Mouse (Mus musculus) forebrain, embryonic 16.5 days (tissue): ENCODE data around the gene Mad1l1. TPM values are rescaled to one million over a fixed set of nuclear protein-coding genes. Genes with fewer than 3 reads are reported as not detected.
A peak's percentile ranks its signal among the peaks of the same experiment; 100 is the strongest.

Source experiments
- ATAC-seq: fragments of 200-750 bp; cut with Nextera tagmentation; 2 replicates; pipeline ENCODE4 v1.8.0; 2017; ENCODE audit warnings: mild to moderate bottlenecking, moderate library complexity
- H3K27ac ChIP-seq: fragments of 300-500 bp; sonication (generic); 2 replicates; pipeline ENCODE4 v1.5.1; 2014; ENCODE audit warnings: low read length, control low read depth
- H3K27me3 ChIP-seq: fragments of 300-500 bp; sonication (generic); replicated peaks from 2 replicates; pipeline ENCODE4 v1.6.1; 2014; ENCODE audit warnings: low read length; ENCODE audit not compliant: control insufficient read depth, insufficient read depth
- H3K36me3 ChIP-seq: fragments of 300-500 bp; sonication (generic); 2 replicates; pipeline ENCODE4 v1.6.1; 2014; ENCODE audit not compliant: control insufficient read depth, insufficient read depth
- H3K4me1 ChIP-seq: fragments of 300-500 bp; sonication (generic); replicated peaks from 2 replicates; pipeline ENCODE4 v1.6.1; 2014; ENCODE audit warnings: low read length; ENCODE audit not compliant: control insufficient read depth, insufficient read depth
- H3K4me2 ChIP-seq: fragments of 300-500 bp; sonication (generic); 2 replicates; pipeline ENCODE4 v1.6.1; 2014; ENCODE audit warnings: mild to moderate bottlenecking, low read length, control low read depth
- H3K4me3 ChIP-seq: fragments of 300-500 bp; sonication (generic); replicated peaks from 2 replicates; pipeline ENCODE4 v1.5.1; 2014; ENCODE audit warnings: mild to moderate bottlenecking, low read length, control low read depth
- H3K9ac ChIP-seq: fragments of 300-500 bp; sonication (generic); replicated peaks from 2 replicates; pipeline ENCODE4 v1.6.1; 2014; ENCODE audit warnings: low read depth, low read length, control low read depth
- H3K9me3 ChIP-seq: fragments of 300-500 bp; sonication (generic); 2 replicates; pipeline ENCODE4 v1.6.1; 2016; ENCODE audit warnings: low read length; ENCODE audit not compliant: control insufficient read depth
- WGBS: fragments of 180-500 bp; shearing (Covaris S2); extraction: QIAGEN DNeasy Blood & Tissue Kit; methylation state at CpG from one replicate; pipeline ENCODE4 v1.1.7; 2014; 5-methylcytosine and 5-hydroxymethylcytosine counted together
- polyA plus RNA-seq: library from polyadenylated mRNA; unstranded; fragments of >200 nt; fragmentation: Nextera tagmentation; extraction: Ambion mirVana; gene quantifications from 2 replicates; pipeline ENCODE4 v1.2.1, GENCODE M21; 2015

Mad1l1 gene
- polyA plus RNA-seq, 1 experiment from 2014 or later: 33.4 TPM

- Histone ChIP-seq H3K36me3 (no peaks in the 10 kb centered on the region), H3K4me2 (no peak overlapping the region), H3K4me3 (no peak overlapping the region), H3K27ac (no peak overlapping the region), H3K4me1 (no peaks in the 10 kb centered on the region), H3K9me3 (no peaks in the 10 kb centered on the region), H3K9ac (no peak overlapping the region), H3K27me3 (no peaks in the 10 kb centered on the region)
- 92% methylated on average over 5 of the region's 5 CpGs for WGBS
- ATAC-seq: no peak
Measured at GRCm38 (mm10) chr5:140270976-140271685, 50.2 kb downstream of the Mad1l1 start.

- Histone ChIP-seq H3K27ac (no peak overlapping the region), H3K9ac (no peak overlapping the region), H3K27me3 (no peaks in the 10 kb centered on the region), H3K4me2 (no peak overlapping the region), H3K4me3 (no peak overlapping the region), H3K4me1 (peaks cover 18% of the 10 kb centered on the region), H3K36me3 (no peaks in the 10 kb centered on the region), H3K9me3 (no peaks in the 10 kb centered on the region)
- 17% methylated on average over 4 of the region's 4 CpGs for WGBS
- no peak for ATAC-seq
Measured at GRCm38 (mm10) chr5:140268396-140268795, 53.0 kb downstream of the Mad1l1 start.

GRCm38 (mm10) chr5:140267061-140267460 is 54.3 kb downstream of the Mad1l1 start:
- Histone ChIP-seq H3K27ac (no peak overlapping the region), H3K4me1 (peaks cover 20% of the 10 kb centered on the region), H3K36me3 (no peaks in the 10 kb centered on the region), H3K9me3 (no peaks in the 10 kb centered on the region), H3K27me3 (no peaks in the 10 kb centered on the region), H3K4me2 (no peak overlapping the region), H3K9ac (no peak overlapping the region), H3K4me3 (no peak overlapping the region)
- WGBS: 91% methylated on average over 2 of the region's 2 CpGs
- no peak for ATAC-seq

- Histone ChIP-seq H3K9ac (no peak overlapping the region), H3K4me3 (no peak overlapping the region), H3K9me3 (no peaks in the 10 kb centered on the region), H3K27me3 (no peaks in the 10 kb centered on the region), H3K27ac (peak overlapping the region; percentile 75), H3K4me2 (no peak overlapping the region), H3K4me1 (peaks cover 20% of the 10 kb centered on the region), H3K36me3 (no peaks in the 10 kb centered on the region)
- no peak for ATAC-seq
- WGBS: 68% methylated on average over 5 of the region's 5 CpGs
Measured at GRCm38 (mm10) chr5:140264825-140265575, 56.4 kb downstream of the Mad1l1 start.

GRCm38 (mm10) chr5:140263754-140264749 is 57.3 kb downstream of the Mad1l1 start:
- H3K4me3 ChIP-seq: no peak overlapping the region
- WGBS: 20% methylated on average over 30 of the region's 30 CpGs
- H3K9me3 ChIP-seq: no peaks in the 10 kb centered on the region
- peaks cover 20% of the 10 kb centered on the region for H3K4me1 ChIP-seq
- H3K4me2 ChIP-seq: peak overlapping the region; percentile 6; the same call in 1 of the 2 replicates
- H3K27me3 ChIP-seq: no peaks in the 10 kb centered on the region
- peak; percentile 92 for ATAC-seq
- peak overlapping the region; percentile 75 for H3K27ac ChIP-seq
- H3K9ac ChIP-seq: peak overlapping the region; percentile 36
- no peaks in the 10 kb centered on the region for H3K36me3 ChIP-seq

GRCm38 (mm10) chr5:140262401-140262800 is 59.0 kb downstream of the Mad1l1 start:
- H3K27ac ChIP-seq: no peak overlapping the region
- no peaks in the 10 kb centered on the region for H3K36me3 ChIP-seq
- H3K4me1 ChIP-seq: peaks cover 20% of the 10 kb centered on the region
- no peaks in the 10 kb centered on the region for H3K27me3 ChIP-seq
- H3K9ac ChIP-seq: no peak overlapping the region
- no peak overlapping the region for H3K4me3 ChIP-seq
- 85% methylated on average over 3 of the region's 3 CpGs for WGBS
- no peak overlapping the region for H3K4me2 ChIP-seq
- H3K9me3 ChIP-seq: no peaks in the 10 kb centered on the region
- ATAC-seq: no peak

GRCm38 (mm10) chr5:140261313-140261712 is 60.0 kb downstream of the Mad1l1 start:
- Histone ChIP-seq H3K4me3 (no peak overlapping the region), H3K27ac (no peak overlapping the region), H3K36me3 (no peaks in the 10 kb centered on the region), H3K4me2 (no peak overlapping the region), H3K9me3 (no peaks in the 10 kb centered on the region), H3K4me1 (peaks cover 20% of the 10 kb centered on the region), H3K9ac (no peak overlapping the region), H3K27me3 (no peaks in the 10 kb centered on the region)
- WGBS: 90% methylated on average over 4 of the region's 4 CpGs
- no peak for ATAC-seq

- no peak overlapping the region for H3K9ac ChIP-seq
- H3K9me3 ChIP-seq: no peaks in the 10 kb centered on the region
- ATAC-seq: no peak
- WGBS: 91% methylated on average over 5 of the region's 5 CpGs
- H3K36me3 ChIP-seq: no peaks in the 10 kb centered on the region
- no peaks in the 10 kb centered on the region for H3K27me3 ChIP-seq
- no peak overlapping the region for H3K4me2 ChIP-seq
- H3K27ac ChIP-seq: no peak overlapping the region
- H3K4me3 ChIP-seq: no peak overlapping the region
- H3K4me1 ChIP-seq: peaks cover 4% of the 10 kb centered on the region
Measured at GRCm38 (mm10) chr5:140258633-140259032, 62.7 kb downstream of the Mad1l1 start.

- H3K36me3 ChIP-seq: no peaks in the 10 kb centered on the region
- no peaks in the 10 kb centered on the region for H3K9me3 ChIP-seq
- H3K27me3 ChIP-seq: no peaks in the 10 kb centered on the region
- no peak for ATAC-seq
- no peaks in the 10 kb centered on the region for H3K4me1 ChIP-seq
- no peak overlapping the region for H3K4me3 ChIP-seq
- H3K4me2 ChIP-seq: no peak overlapping the region
- H3K27ac ChIP-seq: no peak overlapping the region
- H3K9ac ChIP-seq: no peak overlapping the region
- WGBS: 89% methylated on average over 3 of the region's 3 CpGs
Measured at GRCm38 (mm10) chr5:140258035-140258434, 63.3 kb downstream of the Mad1l1 start.
